Mouse (Mus musculus) embryonic fibroblast, embryonic 13.5 days (primary cell): ENCODE measurements at regions not wholly inside any gene's neighbourhood (a gene's known extent, or its start where the extent isn't known, plus 50 kb on each side); places are given as distances from the start of the nearest gene placed in this dataset.
"Not testable (repeated sequence)": the region's sequence is repeated elsewhere in the genome, so short reads cannot be mapped to it uniquely, and the experiment has no call there.

Source experiments
- CTCF ChIP-seq: IDR thresholded peaks from 2 replicates; pipeline ENCODE4 v1.5.1; 2011; ENCODE audit warnings: mild to moderate bottlenecking, control low read depth, low read length, moderate library complexity, borderline replicate concordance; ENCODE audit not compliant: insufficient read depth
- POLR2A ChIP-seq: IDR thresholded peaks from 2 replicates; pipeline ENCODE4 v1.6.1; 2011; ENCODE audit warnings: low read depth, mild to moderate bottlenecking, control low read depth, low read length, moderate library complexity

GRCm38 (mm10) chr12:48559690-48560089, 822.8 kb upstream of the Foxg1 start:
- TF ChIP-seq POLR2A, CTCF: not testable (repeated sequence)
